ENCODE assay signal across 11 mouse cellular contexts in the genomic region with DNA sequence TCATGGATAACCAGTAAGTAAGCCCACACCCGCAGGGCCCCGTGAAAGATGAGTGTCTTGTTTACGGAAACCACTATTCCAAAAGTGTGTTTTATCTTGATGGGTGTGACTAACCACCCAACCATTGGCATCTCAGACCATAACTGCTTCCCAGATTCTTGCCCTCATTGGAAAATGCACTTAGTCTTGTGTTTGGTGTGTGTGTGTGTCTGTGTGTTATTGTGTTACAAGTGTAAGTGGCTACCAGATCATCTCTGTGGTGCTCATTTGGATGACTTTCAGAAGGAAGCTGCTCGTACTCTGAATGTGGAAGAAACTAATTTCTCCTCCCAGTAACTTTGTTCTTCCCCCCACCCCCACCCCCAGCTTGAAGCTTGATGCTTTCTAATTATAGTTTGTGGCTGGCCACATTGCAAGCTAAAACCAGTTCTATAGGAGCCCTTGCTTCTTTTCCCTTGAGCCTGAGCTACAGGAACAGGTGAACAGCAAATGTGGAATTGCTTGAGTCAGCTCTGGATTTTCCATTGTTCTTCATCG. TPM values are rescaled to one million over a fixed set of nuclear protein-coding genes. Genes with fewer than 3 reads are reported as not detected.
DNase-seq lines count a peak whose midpoint lies in the region; ATAC-seq and TF ChIP-seq lines count a peak whose summit lies in the region.
"Had no signal": no experiment of that assay in that cellular context is flagged by ENCODE, and none has a peak within 500 bp of the region (broad histone marks: within the 10 kb centered on the region; RNA-seq: fewer than 3 reads in every experiment).

No protein-coding gene starts in this region.

- H3K36me3 ChIP-seq in embryonic facial prominence, embryonic 11.5 days (replicated peaks; ENCODE audit: control insufficient read depth, insufficient read depth, low read depth, low read length): no peaks in the 10 kb centered on the region
- H3K36me3 ChIP-seq in embryonic facial prominence, embryonic 10.5 days (replicated peaks): 0 out of 2 replicates have a peak, but pooled peaks cover 2% of the 10 kb centered on the region
- H3K36me3 ChIP-seq in liver, embryonic 13.5 days: peaks cover 9% of the 10 kb centered on the region
- H3K36me3 ChIP-seq in midbrain, embryonic 16.5 days (ENCODE audit: control insufficient read depth, insufficient read depth, low read length): no peaks in the 10 kb centered on the region
- H3K36me3 ChIP-seq in forebrain, embryonic 15.5 days: no peaks in the 10 kb centered on the region
- H3K36me3 ChIP-seq: midbrain, embryonic 15.5 days had no signal

- TF ChIP-seq POLR2A in embryonic fibroblast, embryonic 13.5 days (IDR thresholded peaks at IDR 0.05; ENCODE audit: low read depth, low read length): no peak

- no peak overlapping the region for H3K4me3 ChIP-seq in embryonic facial prominence, embryonic 11.5 days (ENCODE audit: low read depth, low read length)
- no peak overlapping the region for H3K4me3 ChIP-seq in embryonic facial prominence, embryonic 10.5 days
- no peak overlapping the region for H3K4me3 ChIP-seq in embryonic fibroblast, embryonic 13.5 days (ENCODE audit: insufficient read depth, low read length)
- H3K4me3 ChIP-seq in liver, embryonic 13.5 days (replicated peaks): no peak overlapping the region
- H3K4me3 ChIP-seq in midbrain, embryonic 16.5 days (ENCODE audit: low read depth, low read length): no peak overlapping the region
- H3K4me3 ChIP-seq in forebrain, embryonic 15.5 days: no peak overlapping the region
- H3K4me3 ChIP-seq: midbrain, embryonic 15.5 days had no signal

- H3K4me1 ChIP-seq in embryonic facial prominence, embryonic 11.5 days (ENCODE audit: control insufficient read depth, insufficient read depth, low read length): no peaks in the 10 kb centered on the region
- H3K4me1 ChIP-seq in embryonic facial prominence, embryonic 10.5 days: peaks cover 26% of the 10 kb centered on the region
- peaks cover 21% of the 10 kb centered on the region for H3K4me1 ChIP-seq in embryonic fibroblast, embryonic 13.5 days (ENCODE audit: control insufficient read depth, insufficient read depth, low read length)
- peaks cover 49% of the 10 kb centered on the region for H3K4me1 ChIP-seq in liver, embryonic 13.5 days (replicated peaks)
- peaks cover 2% of the 10 kb centered on the region for H3K4me1 ChIP-seq in midbrain, embryonic 16.5 days (ENCODE audit: control insufficient read depth, insufficient read depth, low read length)
- peaks cover 16% of the 10 kb centered on the region for H3K4me1 ChIP-seq in forebrain, embryonic 15.5 days

- DNase-seq in embryonic facial prominence, embryonic 11.5 days (ENCODE audit: low spot score): peak; percentile 24
- no peak for DNase-seq in embryonic facial prominence, embryonic 10.5 days (ENCODE audit: low spot score)
- DNase-seq in 416B (ENCODE audit: low read depth): peak; percentile 78
- DNase-seq in liver, embryonic 13.5 days: no peak
- no peak for DNase-seq in frontal cortex, adult 2 months (ENCODE audit: extremely low spot score in 1 of 2, low spot score in 1 of 2)

- no peak for TF ChIP-seq CTCF in embryonic fibroblast, embryonic 13.5 days (IDR thresholded peaks at IDR 0.05; ENCODE audit: borderline replicate concordance, insufficient read depth, low read length)

- H3K27ac ChIP-seq in embryonic facial prominence, embryonic 11.5 days (replicated peaks; ENCODE audit: low read depth, low read length): no peak overlapping the region
- H3K27ac ChIP-seq in embryonic facial prominence, embryonic 10.5 days (replicated peaks): no peak overlapping the region
- H3K27ac ChIP-seq in embryonic fibroblast, embryonic 13.5 days (ENCODE audit: insufficient read depth, low read length): peak overlapping the region; percentile 45; the same call in 1 of the 2 replicates
- H3K27ac ChIP-seq in liver, embryonic 13.5 days: no peak overlapping the region
- H3K27ac ChIP-seq in midbrain, embryonic 16.5 days (ENCODE audit: low read length): no peak overlapping the region
- no peak overlapping the region for H3K27ac ChIP-seq in forebrain, embryonic 15.5 days (replicated peaks)
- H3K27ac ChIP-seq: midbrain, embryonic 15.5 days had no signal

- H3K4me2 ChIP-seq in embryonic facial prominence, embryonic 11.5 days (ENCODE audit: low read depth, low read length): no peak overlapping the region
- H3K4me2 ChIP-seq in liver, embryonic 13.5 days: peak overlapping the region; percentile 36
- no peak overlapping the region for H3K4me2 ChIP-seq in midbrain, embryonic 16.5 days (ENCODE audit: low read length)
- H3K4me2 ChIP-seq in forebrain, embryonic 15.5 days (replicated peaks): no peak overlapping the region
- H3K4me2 ChIP-seq: midbrain, embryonic 15.5 days had no signal

- no peaks in the 10 kb centered on the region for H3K27me3 ChIP-seq in embryonic facial prominence, embryonic 11.5 days (ENCODE audit: control insufficient read depth, insufficient read depth, low read length)
- no peaks in the 10 kb centered on the region for H3K27me3 ChIP-seq in embryonic facial prominence, embryonic 10.5 days (replicated peaks; ENCODE audit: low read depth, poor library complexity, severe bottlenecking)
- H3K27me3 ChIP-seq in liver, embryonic 13.5 days: no peaks in the 10 kb centered on the region
- no peaks in the 10 kb centered on the region for H3K27me3 ChIP-seq in midbrain, embryonic 16.5 days (ENCODE audit: control insufficient read depth, insufficient read depth, low read depth, low read length)
- no peaks in the 10 kb centered on the region for H3K27me3 ChIP-seq in forebrain, embryonic 15.5 days
- H3K27me3 ChIP-seq: midbrain, embryonic 15.5 days had no signal

- no peak overlapping the region for H3K9ac ChIP-seq in embryonic facial prominence, embryonic 11.5 days (replicated peaks; ENCODE audit: low read length)
- no peak overlapping the region for H3K9ac ChIP-seq in liver, embryonic 13.5 days
- H3K9ac ChIP-seq in midbrain, embryonic 16.5 days (ENCODE audit: low read depth, low read length): no peak overlapping the region
- H3K9ac ChIP-seq in forebrain, embryonic 15.5 days (replicated peaks): no peak overlapping the region
- H3K9ac ChIP-seq: midbrain, embryonic 15.5 days had no signal

- WGBS in embryonic facial prominence, embryonic 11.5 days: 71% methylated on average over 5 of the region's 5 CpGs
- 72% methylated on average over 5 of the region's 5 CpGs for WGBS in embryonic facial prominence, embryonic 10.5 days
- WGBS in liver, embryonic 13.5 days (ENCODE audit: insufficient replicate concordance): 21% methylated on average over 5 of the region's 5 CpGs
- WGBS in midbrain, embryonic 16.5 days: 72% methylated on average over 5 of the region's 5 CpGs
- WGBS in forebrain, embryonic 15.5 days: 68% methylated on average over 5 of the region's 5 CpGs

- H3K9me3 ChIP-seq in embryonic facial prominence, embryonic 11.5 days (replicated peaks; ENCODE audit: control insufficient read depth, low read length): no peaks in the 10 kb centered on the region
- no peaks in the 10 kb centered on the region for H3K9me3 ChIP-seq in embryonic facial prominence, embryonic 10.5 days
- no peaks in the 10 kb centered on the region for H3K9me3 ChIP-seq in liver, embryonic 13.5 days (replicated peaks)
- H3K9me3 ChIP-seq in midbrain, embryonic 16.5 days (replicated peaks; ENCODE audit: control insufficient read depth, low read length, poor library complexity, severe bottlenecking): no peaks in the 10 kb centered on the region
- no peaks in the 10 kb centered on the region for H3K9me3 ChIP-seq in forebrain, embryonic 15.5 days
- H3K9me3 ChIP-seq: midbrain, embryonic 15.5 days had no signal

- ATAC-seq in embryonic facial prominence, embryonic 11.5 days (replicated peaks; ENCODE audit: insufficient number of reproducible peaks, low FRiP score, low TSS enrichment, low read depth): no peak
- ATAC-seq in liver, embryonic 13.5 days (ENCODE audit: low read depth): peak; percentile 58
- ATAC-seq in midbrain, embryonic 16.5 days: no peak
- ATAC-seq in forebrain, embryonic 15.5 days (replicated peaks): no peak
- ATAC-seq: midbrain, embryonic 15.5 days had no signal

RNA-seq across cellular contexts. Expression of a gene that starts 12.5 kb away (rescaled TPM):
- polyA plus RNA-seq in embryonic facial prominence, embryonic 11.5 days (2014; fragmentation: Nextera tagmentation; extraction: Ambion mirVana): 33.4 and 36.1 TPM in 2 replicates
- polyA plus RNA-seq in embryonic facial prominence, embryonic 10.5 days (2016; fragmentation: Nextera tagmentation; extraction: Ambion mirVana): 30.0 and 34.7 TPM in 2 replicates
- polyA plus RNA-seq in embryonic fibroblast, embryonic 13.5 days (2011; ENCODE audit: insufficient read length, low read depth, missing spikeins): 140 and 204 TPM in 2 replicates
- polyA plus RNA-seq in liver, embryonic 13.5 days (2015; fragmentation: Nextera tagmentation; extraction: Ambion mirVana): 34.8 and 41.8 TPM in 2 replicates
- polyA plus RNA-seq in midbrain, embryonic 16.5 days (2015; fragmentation: Nextera tagmentation; extraction: Ambion mirVana): 149 and 160 TPM in 2 replicates
- polyA plus RNA-seq in forebrain, embryonic 15.5 days (2015; fragmentation: Nextera tagmentation; extraction: Ambion mirVana): 111 and 114 TPM in 2 replicates
- polyA plus RNA-seq in frontal cortex, adult 2 months (2012; rRNA removed): 165 and 175 TPM in 2 replicates

RNA-seq across cellular contexts. Expression of a gene that starts 17.6 kb away (rescaled TPM):
- polyA plus RNA-seq in embryonic facial prominence, embryonic 11.5 days (2014; fragmentation: Nextera tagmentation; extraction: Ambion mirVana): 102 and 112 TPM in 2 replicates
- polyA plus RNA-seq in embryonic facial prominence, embryonic 10.5 days (2016; fragmentation: Nextera tagmentation; extraction: Ambion mirVana): 83.7 and 88.7 TPM in 2 replicates
- 136 and 147 TPM in 2 replicates for polyA plus RNA-seq in embryonic fibroblast, embryonic 13.5 days (2011; ENCODE audit: insufficient read length, low read depth, missing spikeins)
- 31.3 and 38.0 TPM in 2 replicates for polyA plus RNA-seq in liver, embryonic 13.5 days (2015; fragmentation: Nextera tagmentation; extraction: Ambion mirVana)
- 90.2 and 92.9 TPM in 2 replicates for polyA plus RNA-seq in midbrain, embryonic 16.5 days (2015; fragmentation: Nextera tagmentation; extraction: Ambion mirVana)
- 98.7 and 102 TPM in 2 replicates for polyA plus RNA-seq in forebrain, embryonic 15.5 days (2015; fragmentation: Nextera tagmentation; extraction: Ambion mirVana)
- 56.0 and 63.3 TPM in 2 replicates for polyA plus RNA-seq in frontal cortex, adult 2 months (2012; rRNA removed)

RNA-seq across cellular contexts. Expression of a gene that starts 29.6 kb away (rescaled TPM):
- polyA plus RNA-seq in embryonic facial prominence, embryonic 11.5 days (2014; fragmentation: Nextera tagmentation; extraction: Ambion mirVana): 0.49 and 0.58 TPM in 2 replicates
- polyA plus RNA-seq in embryonic facial prominence, embryonic 10.5 days (2016; fragmentation: Nextera tagmentation; extraction: Ambion mirVana): not detected in 2 replicates
- polyA plus RNA-seq in embryonic fibroblast, embryonic 13.5 days (2011; ENCODE audit: insufficient read length, low read depth, missing spikeins): not detected in 2 replicates
- polyA plus RNA-seq in liver, embryonic 13.5 days (2015; fragmentation: Nextera tagmentation; extraction: Ambion mirVana): 0.14 and 0.22 TPM in 2 replicates
- polyA plus RNA-seq in midbrain, embryonic 16.5 days (2015; fragmentation: Nextera tagmentation; extraction: Ambion mirVana): 0.09 TPM in 1 of 2 replicates, not detected in the other
- 0.08 TPM in 2 replicates for polyA plus RNA-seq in forebrain, embryonic 15.5 days (2015; fragmentation: Nextera tagmentation; extraction: Ambion mirVana)
- polyA plus RNA-seq in frontal cortex, adult 2 months (2012; rRNA removed): 0.15 TPM in 1 of 2 replicates, not detected in the other
- polyA plus RNA-seq: kidney, embryonic 14.5 days; midbrain, embryonic 15.5 days; stomach, embryonic 14.5 days had no signal

RNA-seq across cellular contexts. Expression of a gene that starts 44.1 kb away (rescaled TPM):
- 30.3 and 34.2 TPM in 2 replicates for polyA plus RNA-seq in embryonic facial prominence, embryonic 11.5 days (2014; fragmentation: Nextera tagmentation; extraction: Ambion mirVana)
- 26.6 and 30.1 TPM in 2 replicates for polyA plus RNA-seq in embryonic facial prominence, embryonic 10.5 days (2016; fragmentation: Nextera tagmentation; extraction: Ambion mirVana)
- 55.8 and 62.6 TPM in 2 replicates for polyA plus RNA-seq in embryonic fibroblast, embryonic 13.5 days (2011; ENCODE audit: insufficient read length, low read depth, missing spikeins)
- 17.3 and 21.5 TPM in 2 replicates for polyA plus RNA-seq in liver, embryonic 13.5 days (2015; fragmentation: Nextera tagmentation; extraction: Ambion mirVana)
- polyA plus RNA-seq in midbrain, embryonic 16.5 days (2015; fragmentation: Nextera tagmentation; extraction: Ambion mirVana): 35.6 and 40.4 TPM in 2 replicates
- 36.4 and 37.4 TPM in 2 replicates for polyA plus RNA-seq in forebrain, embryonic 15.5 days (2015; fragmentation: Nextera tagmentation; extraction: Ambion mirVana)
- polyA plus RNA-seq in frontal cortex, adult 2 months (2012; rRNA removed): 9.3 and 11.5 TPM in 2 replicates

Comparison
In these comparisons a context has a peak if more than half of its experiments do, and no peak if none do; other contexts are left out.
1. DNase-seq: peak in embryonic facial prominence, embryonic 11.5 days (single experiment) and 416B (single experiment); none in embryonic facial prominence, embryonic 10.5 days (single experiment), liver, embryonic 13.5 days (single experiment) and frontal cortex, adult 2 months (0 of 2).